10 mouse cellular contexts compared by ENCODE assay signal in genomic region chr8:121532381-121532780, GRCm38 (mm10). TPM values are rescaled to one million over a fixed set of nuclear protein-coding genes. Genes with fewer than 3 reads are reported as not detected.
DNase-seq lines count a peak whose midpoint lies in the region; ATAC-seq lines count a peak whose summit lies in the region.
"Had no signal": no experiment of that assay in that cellular context is flagged by ENCODE, and none has a peak within 500 bp of the region (broad histone marks: within the 10 kb centered on the region; RNA-seq: fewer than 3 reads in every experiment).

No protein-coding gene starts in this region.

- no peak for ATAC-seq in forebrain, embryonic 11.5 days (replicated peaks; ENCODE audit: low FRiP score)
- no peak for ATAC-seq in forebrain, embryonic 13.5 days
- no peak for ATAC-seq in midbrain, embryonic 11.5 days (ENCODE audit: low FRiP score)
- no peak for ATAC-seq in midbrain, embryonic 16.5 days
- no peak for ATAC-seq in neural tube, embryonic 11.5 days (ENCODE audit: insufficient read depth, low FRiP score, low TSS enrichment)

- H3K27me3 ChIP-seq in forebrain, embryonic 11.5 days (ENCODE audit: control insufficient read depth, insufficient read depth, low read length): no peaks in the 10 kb centered on the region
- no peaks in the 10 kb centered on the region for H3K27me3 ChIP-seq in forebrain, embryonic 13.5 days
- no peaks in the 10 kb centered on the region for H3K27me3 ChIP-seq in midbrain, embryonic 11.5 days (ENCODE audit: control insufficient read depth, insufficient read depth, low read length)
- H3K27me3 ChIP-seq in midbrain, embryonic 16.5 days (ENCODE audit: control insufficient read depth, insufficient read depth, low read depth, low read length): no peaks in the 10 kb centered on the region
- H3K27me3 ChIP-seq in embryonic facial prominence, embryonic 10.5 days (replicated peaks; ENCODE audit: low read depth, poor library complexity, severe bottlenecking): 0 out of 2 replicates have a peak, but pooled peaks cover 5% of the 10 kb centered on the region
- H3K27me3 ChIP-seq in neural tube, embryonic 11.5 days (ENCODE audit: control insufficient read depth, insufficient read depth, low read length): no peaks in the 10 kb centered on the region

- no peak overlapping the region for H3K4me2 ChIP-seq in forebrain, embryonic 11.5 days (ENCODE audit: low read depth, low read length, severe bottlenecking)
- H3K4me2 ChIP-seq in forebrain, embryonic 13.5 days: no peak overlapping the region
- H3K4me2 ChIP-seq in midbrain, embryonic 11.5 days: no peak overlapping the region
- H3K4me2 ChIP-seq in midbrain, embryonic 16.5 days (ENCODE audit: low read length): no peak overlapping the region
- no peak overlapping the region for H3K4me2 ChIP-seq in neural tube, embryonic 11.5 days (ENCODE audit: low read depth)
- H3K4me2 ChIP-seq: heart, embryonic 13.5 days had no signal

- H3K36me3 ChIP-seq in forebrain, embryonic 11.5 days (ENCODE audit: control insufficient read depth, insufficient read depth, low read length): no peaks in the 10 kb centered on the region
- no peaks in the 10 kb centered on the region for H3K36me3 ChIP-seq in forebrain, embryonic 13.5 days (ENCODE audit: poor library complexity, severe bottlenecking)
- no peaks in the 10 kb centered on the region for H3K36me3 ChIP-seq in midbrain, embryonic 11.5 days (ENCODE audit: control insufficient read depth, insufficient read depth, low read length)
- no peaks in the 10 kb centered on the region for H3K36me3 ChIP-seq in midbrain, embryonic 16.5 days (ENCODE audit: control insufficient read depth, insufficient read depth, low read length)
- H3K36me3 ChIP-seq in embryonic facial prominence, embryonic 10.5 days (replicated peaks): no peaks in the 10 kb centered on the region
- H3K36me3 ChIP-seq in neural tube, embryonic 11.5 days (ENCODE audit: control insufficient read depth, insufficient read depth, low read length): no peaks in the 10 kb centered on the region
- H3K36me3 ChIP-seq: heart, embryonic 13.5 days had no signal

- no peak overlapping the region for H3K4me3 ChIP-seq in forebrain, embryonic 11.5 days (ENCODE audit: low read depth, low read length)
- H3K4me3 ChIP-seq in forebrain, embryonic 13.5 days: no peak overlapping the region
- H3K4me3 ChIP-seq in midbrain, embryonic 11.5 days (ENCODE audit: low read depth, low read length): no peak overlapping the region
- no peak overlapping the region for H3K4me3 ChIP-seq in midbrain, embryonic 16.5 days (ENCODE audit: low read depth, low read length)
- H3K4me3 ChIP-seq in embryonic facial prominence, embryonic 10.5 days: no peak overlapping the region
- no peak overlapping the region for H3K4me3 ChIP-seq in neural tube, embryonic 11.5 days (ENCODE audit: low read depth, low read length)
- H3K4me3 ChIP-seq: heart, embryonic 13.5 days had no signal

- peak; percentile 77 for DNase-seq in forebrain, embryonic 11.5 days (ENCODE audit: low spot score)
- DNase-seq in midbrain, embryonic 11.5 days (ENCODE audit: low spot score, missing footprints): peak; percentile 90
- peak; percentile 74 for DNase-seq in embryonic facial prominence, embryonic 10.5 days (ENCODE audit: low spot score)
- peak; percentile 61 for DNase-seq in neural tube, embryonic 11.5 days (ENCODE audit: low spot score)
- no peak for DNase-seq in right cerebral cortex, postnatal 36 days (ENCODE audit: low spot score in 2 of 2)
- DNase-seq in cerebellum, adult 9-11 months: no peak

- no peaks in the 10 kb centered on the region for H3K9me3 ChIP-seq in forebrain, embryonic 11.5 days (ENCODE audit: control insufficient read depth, low read length)
- H3K9me3 ChIP-seq in forebrain, embryonic 13.5 days (replicated peaks): no peaks in the 10 kb centered on the region
- H3K9me3 ChIP-seq in midbrain, embryonic 11.5 days (ENCODE audit: control insufficient read depth, low read length): no peaks in the 10 kb centered on the region
- no peaks in the 10 kb centered on the region for H3K9me3 ChIP-seq in midbrain, embryonic 16.5 days (replicated peaks; ENCODE audit: control insufficient read depth, low read length, poor library complexity, severe bottlenecking)
- no peaks in the 10 kb centered on the region for H3K9me3 ChIP-seq in embryonic facial prominence, embryonic 10.5 days
- H3K9me3 ChIP-seq in neural tube, embryonic 11.5 days (ENCODE audit: control insufficient read depth, low read length): no peaks in the 10 kb centered on the region
- H3K9me3 ChIP-seq: heart, embryonic 13.5 days had no signal

- WGBS in forebrain, embryonic 11.5 days: 47% methylated on average over 5 of the region's 5 CpGs
- WGBS in forebrain, embryonic 13.5 days: 56% methylated on average over 5 of the region's 5 CpGs
- 47% methylated on average over 5 of the region's 5 CpGs for WGBS in midbrain, embryonic 11.5 days
- 60% methylated on average over 5 of the region's 5 CpGs for WGBS in midbrain, embryonic 16.5 days
- 42% methylated on average over 5 of the region's 5 CpGs for WGBS in embryonic facial prominence, embryonic 10.5 days
- 53% methylated on average over 5 of the region's 5 CpGs for WGBS in neural tube, embryonic 11.5 days

- H3K27ac ChIP-seq in forebrain, embryonic 11.5 days (ENCODE audit: low read depth, low read length): no peak overlapping the region
- no peak overlapping the region for H3K27ac ChIP-seq in forebrain, embryonic 13.5 days
- no peak overlapping the region for H3K27ac ChIP-seq in midbrain, embryonic 11.5 days (ENCODE audit: low read depth, low read length)
- H3K27ac ChIP-seq in midbrain, embryonic 16.5 days (ENCODE audit: low read length): no peak overlapping the region
- H3K27ac ChIP-seq in embryonic facial prominence, embryonic 10.5 days (replicated peaks): no peak overlapping the region
- H3K27ac ChIP-seq in neural tube, embryonic 11.5 days (ENCODE audit: low read depth, low read length): no peak overlapping the region
- H3K27ac ChIP-seq: heart, embryonic 13.5 days had no signal

- H3K9ac ChIP-seq in forebrain, embryonic 11.5 days (ENCODE audit: low read length): no peak overlapping the region
- no peak overlapping the region for H3K9ac ChIP-seq in forebrain, embryonic 13.5 days
- no peak overlapping the region for H3K9ac ChIP-seq in midbrain, embryonic 11.5 days (ENCODE audit: low read length)
- H3K9ac ChIP-seq in midbrain, embryonic 16.5 days (ENCODE audit: low read depth, low read length): no peak overlapping the region
- no peak overlapping the region for H3K9ac ChIP-seq in neural tube, embryonic 11.5 days (ENCODE audit: low read length)
- H3K9ac ChIP-seq: heart, embryonic 13.5 days had no signal

- H3K4me1 ChIP-seq in forebrain, embryonic 11.5 days (replicated peaks; ENCODE audit: control insufficient read depth, insufficient read depth, low read length): no peaks in the 10 kb centered on the region
- no peaks in the 10 kb centered on the region for H3K4me1 ChIP-seq in forebrain, embryonic 13.5 days
- H3K4me1 ChIP-seq in midbrain, embryonic 11.5 days (ENCODE audit: control insufficient read depth, insufficient read depth, low read length): no peaks in the 10 kb centered on the region
- no peaks in the 10 kb centered on the region for H3K4me1 ChIP-seq in midbrain, embryonic 16.5 days (ENCODE audit: control insufficient read depth, insufficient read depth, low read length)
- H3K4me1 ChIP-seq in embryonic facial prominence, embryonic 10.5 days: peaks cover 5% of the 10 kb centered on the region; the same call in 1 of the 2 replicates
- H3K4me1 ChIP-seq in neural tube, embryonic 11.5 days (ENCODE audit: control insufficient read depth, insufficient read depth, low read length): no peaks in the 10 kb centered on the region
- H3K4me1 ChIP-seq: heart, embryonic 13.5 days; megakaryocyte, embryonic 14.5 days had no signal

RNA-seq across cellular contexts. Expression of gene 1700018B08Rik, which starts 11.7 kb away (rescaled TPM):
- not detected in 2 replicates for polyA plus RNA-seq in forebrain, embryonic 11.5 days (2014; fragmentation: Nextera tagmentation; extraction: Ambion mirVana)
- not detected in 2 replicates for polyA plus RNA-seq in forebrain, embryonic 13.5 days (2015; fragmentation: Nextera tagmentation; extraction: Ambion mirVana)
- not detected in 2 replicates for polyA plus RNA-seq in midbrain, embryonic 11.5 days (2014; fragmentation: Nextera tagmentation; extraction: Ambion mirVana)
- polyA plus RNA-seq in midbrain, embryonic 16.5 days (2015; fragmentation: Nextera tagmentation; extraction: Ambion mirVana): not detected in 2 replicates
- polyA plus RNA-seq in embryonic facial prominence, embryonic 10.5 days (2016; fragmentation: Nextera tagmentation; extraction: Ambion mirVana): not detected in 2 replicates
- not detected in 2 replicates for polyA plus RNA-seq in neural tube, embryonic 11.5 days (2014; fragmentation: Nextera tagmentation; extraction: Ambion mirVana)
- polyA plus RNA-seq: heart, embryonic 13.5 days had no signal

RNA-seq across cellular contexts. Expression of gene Fbxo31, which starts 46.2 kb away (rescaled TPM):
- 17.2 and 19.6 TPM in 2 replicates for polyA plus RNA-seq in forebrain, embryonic 11.5 days (2014; fragmentation: Nextera tagmentation; extraction: Ambion mirVana)
- 18.6 and 19.1 TPM in 2 replicates for polyA plus RNA-seq in forebrain, embryonic 13.5 days (2015; fragmentation: Nextera tagmentation; extraction: Ambion mirVana)
- polyA plus RNA-seq in midbrain, embryonic 11.5 days (2014; fragmentation: Nextera tagmentation; extraction: Ambion mirVana): 11.0 and 16.3 TPM in 2 replicates
- 32.0 and 37.6 TPM in 2 replicates for polyA plus RNA-seq in midbrain, embryonic 16.5 days (2015; fragmentation: Nextera tagmentation; extraction: Ambion mirVana)
- polyA plus RNA-seq in embryonic facial prominence, embryonic 10.5 days (2016; fragmentation: Nextera tagmentation; extraction: Ambion mirVana): 13.9 and 15.0 TPM in 2 replicates
- polyA plus RNA-seq in neural tube, embryonic 11.5 days (2014; fragmentation: Nextera tagmentation; extraction: Ambion mirVana): 17.5 and 20.0 TPM in 2 replicates

RNA-seq across cellular contexts. Expression of gene Map1lc3b, which starts 57.8 kb away (rescaled TPM):
- 213 and 217 TPM in 2 replicates for polyA plus RNA-seq in forebrain, embryonic 11.5 days (2014; fragmentation: Nextera tagmentation; extraction: Ambion mirVana)
- 310 and 325 TPM in 2 replicates for polyA plus RNA-seq in forebrain, embryonic 13.5 days (2015; fragmentation: Nextera tagmentation; extraction: Ambion mirVana)
- polyA plus RNA-seq in midbrain, embryonic 11.5 days (2014; fragmentation: Nextera tagmentation; extraction: Ambion mirVana): 282 and 283 TPM in 2 replicates
- polyA plus RNA-seq in midbrain, embryonic 16.5 days (2015; fragmentation: Nextera tagmentation; extraction: Ambion mirVana): 362 and 370 TPM in 2 replicates
- 199 and 215 TPM in 2 replicates for polyA plus RNA-seq in embryonic facial prominence, embryonic 10.5 days (2016; fragmentation: Nextera tagmentation; extraction: Ambion mirVana)
- 304 and 313 TPM in 2 replicates for polyA plus RNA-seq in neural tube, embryonic 11.5 days (2014; fragmentation: Nextera tagmentation; extraction: Ambion mirVana)

Comparison
In these comparisons a context has a peak if more than half of its experiments do, and no peak if none do; other contexts are left out.
1. DNase-seq: peak in forebrain, embryonic 11.5 days (single experiment), midbrain, embryonic 11.5 days (single experiment), embryonic facial prominence, embryonic 10.5 days (single experiment) and neural tube, embryonic 11.5 days (single experiment); none in right cerebral cortex, postnatal 36 days (0 of 2) and cerebellum, adult 9-11 months (single experiment).